ENCODE assay signal across 8 mouse cellular contexts in genomic region chr11:113611664-113612611, GRCm38 (mm10). TPM values are rescaled to one million over a fixed set of nuclear protein-coding genes. Genes with fewer than 3 reads are reported as not detected.
A peak's percentile ranks its signal among the peaks of the same experiment; 100 is the strongest.
DNase-seq lines count a peak whose midpoint lies in the region; ATAC-seq and TF ChIP-seq lines count a peak whose summit lies in the region.

No protein-coding gene starts in this region.

- peaks cover 18% of the 10 kb centered on the region for H3K4me1 ChIP-seq in intestine, embryonic 14.5 days (replicated peaks; ENCODE audit: control insufficient read depth, insufficient read depth, low read length)
- peaks cover 12% of the 10 kb centered on the region for H3K4me1 ChIP-seq in limb, embryonic 12.5 days (replicated peaks)
- H3K4me1 ChIP-seq in midbrain, embryonic 13.5 days (replicated peaks), result peaks cover 12% of the 10 kb centered on the region
- peaks cover 11% of the 10 kb centered on the region; the same call in 1 of the 2 replicates for H3K4me1 ChIP-seq in stomach, embryonic 15.5 days

- peak; percentile 48 for DNase-seq in gastrocnemius, adult 2 months
- DNase-seq in gastrocnemius, adult 8-10 months (ENCODE audit: low spot score in 2 of 2), result no peak
- peak; percentile 69 for DNase-seq in brain, adult 2 months (ENCODE audit: low read depth, low spot score)
- DNase-seq in intestine, embryonic 14.5 days (ENCODE audit: low spot score), result peak; percentile 78

- ATAC-seq in frontal cortex, adult (ENCODE audit: low TSS enrichment), result peak; percentile 85
- no peak for ATAC-seq in intestine, embryonic 14.5 days (replicated peaks; ENCODE audit: low FRiP score, low TSS enrichment, low read depth)
- no peak for ATAC-seq in limb, embryonic 12.5 days (ENCODE audit: insufficient number of reproducible peaks, insufficient read depth, low FRiP score, low TSS enrichment, low read depth)
- peak; percentile 93 for ATAC-seq in midbrain, embryonic 13.5 days
- ATAC-seq in stomach, embryonic 15.5 days (ENCODE audit: insufficient read depth, low FRiP score, low read depth), result no peak

- peak; percentile 81 for TF ChIP-seq CTCF in gastrocnemius, adult 2 months (IDR thresholded peaks at IDR 0.05)

- H3K36me3 ChIP-seq in intestine, embryonic 14.5 days (ENCODE audit: control insufficient read depth, insufficient read depth, low read length), result no peaks in the 10 kb centered on the region
- no peaks in the 10 kb centered on the region for H3K36me3 ChIP-seq in limb, embryonic 12.5 days
- no peaks in the 10 kb centered on the region for H3K36me3 ChIP-seq in midbrain, embryonic 13.5 days
- H3K36me3 ChIP-seq in stomach, embryonic 15.5 days, result no peaks in the 10 kb centered on the region

- peaks cover 3% of the 10 kb centered on the region; the same call in 1 of the 2 replicates for H3K27me3 ChIP-seq in intestine, embryonic 14.5 days (replicated peaks; ENCODE audit: control insufficient read depth, insufficient read depth, low read length)
- H3K27me3 ChIP-seq in limb, embryonic 12.5 days, result 0 out of 2 replicates have a peak, but pooled peaks cover 5% of the 10 kb centered on the region
- H3K27me3 ChIP-seq in midbrain, embryonic 13.5 days, result peaks cover 9% of the 10 kb centered on the region; the same call in 1 of the 2 replicates
- peaks cover 11% of the 10 kb centered on the region; the same call in 1 of the 2 replicates for H3K27me3 ChIP-seq in stomach, embryonic 15.5 days (replicated peaks)

- H3K4me3 ChIP-seq in gastrocnemius, adult 2 months, result peak overlapping the region; percentile 52
- H3K4me3 ChIP-seq in intestine, embryonic 14.5 days (ENCODE audit: low read depth, low read length), result no peak overlapping the region
- H3K4me3 ChIP-seq in limb, embryonic 12.5 days (replicated peaks), result no peak overlapping the region
- no peak overlapping the region for H3K4me3 ChIP-seq in midbrain, embryonic 13.5 days (replicated peaks)
- no peak overlapping the region for H3K4me3 ChIP-seq in stomach, embryonic 15.5 days (replicated peaks)

- 19% methylated on average over 24 of the region's 24 CpGs for WGBS in intestine, embryonic 14.5 days
- 16% methylated on average over 24 of the region's 24 CpGs for WGBS in limb, embryonic 12.5 days
- 11% methylated on average over 24 of the region's 24 CpGs for WGBS in midbrain, embryonic 13.5 days
- 23% methylated on average over 24 of the region's 24 CpGs for WGBS in stomach, embryonic 15.5 days

- intact Hi-C loops in gastrocnemius, adult 2 months (cut with DNase I), result loop anchor here (2.0 kb wide), 1 partner anchor 315 kb away; no protein-coding TSS in a partner anchor

- H3K9me3 ChIP-seq in intestine, embryonic 14.5 days (ENCODE audit: control insufficient read depth, low read length), result no peaks in the 10 kb centered on the region
- no peaks in the 10 kb centered on the region for H3K9me3 ChIP-seq in limb, embryonic 12.5 days
- H3K9me3 ChIP-seq in midbrain, embryonic 13.5 days, result no peaks in the 10 kb centered on the region
- no peaks in the 10 kb centered on the region for H3K9me3 ChIP-seq in stomach, embryonic 15.5 days

- H3K27ac ChIP-seq in gastrocnemius, adult 2 months, result no peak overlapping the region
- H3K27ac ChIP-seq in intestine, embryonic 14.5 days (ENCODE audit: low read depth), result peak overlapping the region; percentile 64
- peak overlapping the region; percentile 5; the same call in 1 of the 2 replicates for H3K27ac ChIP-seq in limb, embryonic 12.5 days
- H3K27ac ChIP-seq in midbrain, embryonic 13.5 days, result peak overlapping the region; percentile 64
- peak overlapping the region; percentile 23 for H3K27ac ChIP-seq in stomach, embryonic 15.5 days

- peak overlapping the region; percentile 24 for H3K4me2 ChIP-seq in intestine, embryonic 14.5 days (ENCODE audit: low read length)
- peak overlapping the region; percentile 24 for H3K4me2 ChIP-seq in limb, embryonic 12.5 days
- H3K4me2 ChIP-seq in midbrain, embryonic 13.5 days (replicated peaks), result peak overlapping the region; percentile 26
- H3K4me2 ChIP-seq in stomach, embryonic 15.5 days, result peak overlapping the region; percentile 36; the same call in 1 of the 2 replicates

- 0 out of 2 replicates have a peak overlapping the region, but pooled peaks have one; percentile 16 for H3K9ac ChIP-seq in intestine, embryonic 14.5 days (ENCODE audit: low read length)
- no peak overlapping the region; the same call in 1 of the 2 replicates for H3K9ac ChIP-seq in limb, embryonic 12.5 days (replicated peaks)
- H3K9ac ChIP-seq in midbrain, embryonic 13.5 days (replicated peaks), result 0 out of 2 replicates have a peak overlapping the region, but pooled peaks have one; percentile 28
- H3K9ac ChIP-seq in stomach, embryonic 15.5 days, result no peak overlapping the region

RNA-seq across cellular contexts. Expression of gene Sstr2, which starts 7.2 kb away (rescaled TPM):
- total RNA-seq in gastrocnemius, adult 2 months (2021), result not detected
- not detected for total RNA-seq in gastrocnemius, adult 8-10 months (2022)
- polyA plus RNA-seq in intestine, embryonic 14.5 days (2014; fragmentation: Nextera tagmentation; extraction: Ambion mirVana), result 0.30 and 0.47 TPM in 2 replicates
- 0.76 and 0.78 TPM in 2 replicates for polyA plus RNA-seq in limb, embryonic 12.5 days (2016; fragmentation: Nextera tagmentation; extraction: Ambion mirVana)
- 15.7 and 19.4 TPM in 2 replicates for polyA plus RNA-seq in midbrain, embryonic 13.5 days (2015; fragmentation: Nextera tagmentation; extraction: Ambion mirVana)
- polyA plus RNA-seq in stomach, embryonic 15.5 days (2015; fragmentation: Nextera tagmentation; extraction: Ambion mirVana), result 1.7 and 1.9 TPM in 2 replicates

RNA-seq across cellular contexts. Expression of gene Cog1, which starts 37.0 kb away (rescaled TPM):
- total RNA-seq in gastrocnemius, adult 2 months (2021), result 10 to 100 TPM; 18.5 to 19.1 TPM
- 10 to 100 TPM; 18.4 to 24.6 (median 20.6) TPM for total RNA-seq in gastrocnemius, adult 8-10 months (2022)
- 25.2 and 25.7 TPM in 2 replicates for polyA plus RNA-seq in intestine, embryonic 14.5 days (2014; fragmentation: Nextera tagmentation; extraction: Ambion mirVana)
- 30.0 and 31.7 TPM in 2 replicates for polyA plus RNA-seq in limb, embryonic 12.5 days (2016; fragmentation: Nextera tagmentation; extraction: Ambion mirVana)
- polyA plus RNA-seq in midbrain, embryonic 13.5 days (2015; fragmentation: Nextera tagmentation; extraction: Ambion mirVana), result 31.7 and 33.2 TPM in 2 replicates
- polyA plus RNA-seq in stomach, embryonic 15.5 days (2015; fragmentation: Nextera tagmentation; extraction: Ambion mirVana), result 23.1 and 25.3 TPM in 2 replicates

RNA-seq across cellular contexts. Expression of gene Slc39a11, which starts 37.9 kb away (rescaled TPM):
- 1 to 10 TPM; 1.8 to 3.0 TPM for total RNA-seq in gastrocnemius, adult 2 months (2021)
- 1 to 10 TPM; 2.1 to 2.6 (median 2.2) TPM for total RNA-seq in gastrocnemius, adult 8-10 months (2022)
- polyA plus RNA-seq in intestine, embryonic 14.5 days (2014; fragmentation: Nextera tagmentation; extraction: Ambion mirVana), result 24.0 and 24.4 TPM in 2 replicates
- polyA plus RNA-seq in limb, embryonic 12.5 days (2016; fragmentation: Nextera tagmentation; extraction: Ambion mirVana), result 17.3 and 17.9 TPM in 2 replicates
- 29.8 and 31.2 TPM in 2 replicates for polyA plus RNA-seq in midbrain, embryonic 13.5 days (2015; fragmentation: Nextera tagmentation; extraction: Ambion mirVana)
- polyA plus RNA-seq in stomach, embryonic 15.5 days (2015; fragmentation: Nextera tagmentation; extraction: Ambion mirVana), result 37.1 and 46.6 TPM in 2 replicates

Comparison
In these comparisons a context has a peak if more than half of its experiments do, and no peak if none do; other contexts are left out.
1. DNase-seq: peak in gastrocnemius, adult 2 months (single experiment), brain, adult 2 months (single experiment) and intestine, embryonic 14.5 days (single experiment); none in gastrocnemius, adult 8-10 months (0 of 2).
2. ATAC-seq: peak in frontal cortex, adult (single experiment) and midbrain, embryonic 13.5 days (single experiment); none in intestine, embryonic 14.5 days (single experiment), limb, embryonic 12.5 days (single experiment) and stomach, embryonic 15.5 days (single experiment).
3. H3K9ac ChIP-seq: peak in intestine, embryonic 14.5 days (single experiment) and midbrain, embryonic 13.5 days (single experiment); none in limb, embryonic 12.5 days (single experiment) and stomach, embryonic 15.5 days (single experiment).
4. Peak in every context shown above with its lines, with median percentiles within 50 percentile points of each other: H3K4me2 ChIP-seq.